Mouse (Mus musculus): ENCODE data around the gene C1qtnf7. TPM values are rescaled to one million over a fixed set of nuclear protein-coding genes. Genes with fewer than 3 reads are reported as not detected.

The C1qtnf7 gene
- polyA plus RNA-seq, 1 experiment from 2014 or later = 1.2 TPM

GRCm38 (mm10) chr5:43663531-43663930 is 148.2 kb downstream of the C1qtnf7 start:
- Histone ChIP-seq H3K9ac (ENCODE audit: low read depth, low read length) (no peak overlapping the region), H3K4me2 (ENCODE audit: low read depth, low read length) (peak overlapping the region; percentile 27; the same call in 1 of the 2 replicates), H3K27ac (ENCODE audit: low read length) (no peak overlapping the region), H3K36me3 (ENCODE audit: control insufficient read depth, insufficient read depth) (no peaks in the 10 kb centered on the region), H3K9me3 (replicated peaks; ENCODE audit: control insufficient read depth, low read length) (no peaks in the 10 kb centered on the region), H3K4me3 (ENCODE audit: low read depth, low read length) (no peak overlapping the region), H3K4me1 (ENCODE audit: control insufficient read depth, low read depth, low read length) (no peaks in the 10 kb centered on the region; the same call in 1 of the 2 replicates), H3K27me3 (ENCODE audit: control insufficient read depth, insufficient read depth, low read depth, low read length) (no peaks in the 10 kb centered on the region)
- ATAC-seq (ENCODE audit: low read depth) = no peak
- 40% methylated on average over 6 of the region's 6 CpGs for WGBS (ENCODE audit: insufficient replicate concordance)

- no peaks in the 10 kb centered on the region for H3K36me3 ChIP-seq (ENCODE audit: control insufficient read depth, insufficient read depth)
- H3K27me3 ChIP-seq (ENCODE audit: control insufficient read depth, insufficient read depth, low read depth, low read length) = no peaks in the 10 kb centered on the region
- 47% methylated on average over 5 of the region's 5 CpGs for WGBS (ENCODE audit: insufficient replicate concordance)
- ATAC-seq (ENCODE audit: low read depth) = no peak; the same call in 1 of the 2 replicates
- no peak overlapping the region for H3K4me2 ChIP-seq (ENCODE audit: low read depth, low read length)
- H3K4me1 ChIP-seq (ENCODE audit: control insufficient read depth, low read depth, low read length) = no peaks in the 10 kb centered on the region; the same call in 1 of the 2 replicates
- H3K4me3 ChIP-seq (ENCODE audit: low read depth, low read length) = no peak overlapping the region
- H3K9ac ChIP-seq (ENCODE audit: low read depth, low read length) = no peak overlapping the region
- no peaks in the 10 kb centered on the region for H3K9me3 ChIP-seq (replicated peaks; ENCODE audit: control insufficient read depth, low read length)
- no peak overlapping the region for H3K27ac ChIP-seq (ENCODE audit: low read length)
Measured at GRCm38 (mm10) chr5:43665144-43665543, 149.8 kb downstream of the C1qtnf7 start.

Other genes starting within 250 kb of the C1qtnf7 start
- gene Cc2d2a, start 146.8 kb downstream of the C1qtnf7 start, polyA plus RNA-seq (2015; fragmentation: Nextera tagmentation; extraction: Ambion mirVana) = 1.2 and 1.3 TPM in 2 replicates